13 mouse cellular contexts compared by ENCODE assay signal in the genomic region with DNA sequence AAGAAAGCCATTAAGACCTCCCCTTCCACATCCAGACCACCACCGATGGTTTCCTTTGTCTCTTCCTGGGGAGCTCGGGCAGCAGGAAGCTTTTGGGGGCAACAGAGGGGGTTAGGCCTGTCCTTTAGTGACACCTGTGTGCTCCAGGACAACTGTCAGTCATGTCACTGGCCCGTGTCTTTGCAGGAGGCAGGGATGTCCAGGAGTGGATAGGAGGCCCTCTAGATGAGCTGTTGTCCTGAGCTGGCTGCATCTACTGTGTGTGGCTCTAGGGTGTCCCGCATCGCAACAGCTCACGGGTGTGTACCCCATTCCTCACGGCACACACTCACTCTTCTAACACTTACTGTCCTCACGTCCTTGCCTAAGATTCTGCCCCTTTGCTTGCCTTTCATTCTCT. TPM values are rescaled to one million over a fixed set of nuclear protein-coding genes. Genes with fewer than 3 reads are reported as not detected.
DNase-seq lines count a peak whose midpoint lies in the region; ATAC-seq and TF ChIP-seq lines count a peak whose summit lies in the region.
"Had no signal": no experiment of that assay in that cellular context is flagged by ENCODE, and none has a peak within 500 bp of the region (broad histone marks: within the 10 kb centered on the region; RNA-seq: fewer than 3 reads in every experiment).

No protein-coding gene starts in this region.

- 26% methylated on average over 8 of the region's 8 CpGs for WGBS in bone marrow, adult 2 months
- 26% methylated on average over 8 of the region's 8 CpGs for WGBS in liver, embryonic 13.5 days (ENCODE audit: insufficient replicate concordance)

- TF ChIP-seq POLR2A in bone marrow, adult 2 months (IDR thresholded peaks at IDR 0.05; ENCODE audit: borderline replicate concordance, control insufficient read depth, low read depth, low read length) = no peak

- H3K4me1 ChIP-seq in megakaryocyte, embryonic 14.5 days = peaks cover 75% of the 10 kb centered on the region
- peaks cover 9% of the 10 kb centered on the region; the same call in 1 of the 2 replicates for H3K4me1 ChIP-seq in bone marrow, adult 2 months (ENCODE audit: control insufficient read depth, insufficient read depth, low read length)
- H3K4me1 ChIP-seq in liver, embryonic 13.5 days (replicated peaks) = peaks cover 74% of the 10 kb centered on the region

- peak overlapping the region; percentile 88 for H3K4me2 ChIP-seq in liver, embryonic 13.5 days

- H3K27ac ChIP-seq in bone marrow, adult 2 months (ENCODE audit: control insufficient read depth, insufficient read depth, low read depth, low read length, poor library complexity) = peak overlapping the region; percentile 96
- H3K27ac ChIP-seq in liver, embryonic 13.5 days = peak overlapping the region; percentile 100
- H3K27ac ChIP-seq: layer of hippocampus, adult 2 months had no signal

- peaks cover 20% of the 10 kb centered on the region for H3K36me3 ChIP-seq in megakaryocyte, embryonic 14.5 days (replicated peaks; ENCODE audit: low read length)
- H3K36me3 ChIP-seq in liver, embryonic 13.5 days = peaks cover 23% of the 10 kb centered on the region

- TF ChIP-seq CTCF in bone marrow, adult 2 months (IDR thresholded peaks at IDR 0.05; ENCODE audit: control insufficient read depth, insufficient read depth, low read length) = no peak

- no peaks in the 10 kb centered on the region for H3K27me3 ChIP-seq in megakaryocyte, embryonic 14.5 days (replicated peaks)
- H3K27me3 ChIP-seq in liver, embryonic 13.5 days = no peaks in the 10 kb centered on the region

- H3K9ac ChIP-seq in liver, embryonic 13.5 days = peak overlapping the region; percentile 98

- no peak for ATAC-seq in megakaryocyte, adult 5-6 weeks (ENCODE audit: poor library complexity, severe bottlenecking)
- ATAC-seq in liver, embryonic 13.5 days (ENCODE audit: low read depth) = no peak

- H3K4me3 ChIP-seq in megakaryocyte, embryonic 14.5 days (replicated peaks) = peak overlapping the region; percentile 67
- H3K4me3 ChIP-seq in bone marrow, adult 2 months (replicated peaks; ENCODE audit: control insufficient read depth, low read depth, low read length) = no peak overlapping the region
- peak overlapping the region; percentile 83 for H3K4me3 ChIP-seq in liver, embryonic 13.5 days (replicated peaks)
- H3K4me3 ChIP-seq: layer of hippocampus, adult 2 months had no signal

- no peak for DNase-seq in liver, embryonic 13.5 days
- DNase-seq in thymus, postnatal 14 days = peak; percentile 53
- no peak for DNase-seq in layer of hippocampus, adult 9-10 months (ENCODE audit: low spot score)
- no peak for DNase-seq in frontal cortex, postnatal 36 days (ENCODE audit: low spot score in 2 of 2)
- DNase-seq: cerebellum, adult 8-10 months; heart, adult 11 months; heart, postnatal 14 days had no signal

- H3K9me3 ChIP-seq in megakaryocyte, embryonic 14.5 days = no peaks in the 10 kb centered on the region
- no peaks in the 10 kb centered on the region for H3K9me3 ChIP-seq in liver, embryonic 13.5 days (replicated peaks)

RNA-seq across cellular contexts. Expression of a gene that starts 7.1 kb away (rescaled TPM):
- polyA plus RNA-seq in megakaryocyte, embryonic 14.5 days (2012; ENCODE audit: insufficient read depth, low replicate concordance) = 12.9 and 13.9 TPM in 2 replicates
- 5.4 and 8.0 TPM in 2 replicates for total RNA-seq in megakaryocyte, adult 5-6 weeks (2015)
- total RNA-seq in megakaryocyte, adult 5-6 weeks (2017) = 6.1 and 8.6 TPM in 2 replicates
- 18.0 and 50.9 TPM in 2 replicates for polyA plus RNA-seq in bone marrow, adult 2 months (2011; ENCODE audit: insufficient read depth, insufficient read length, low replicate concordance, missing spikeins)
- polyA plus RNA-seq in liver, embryonic 13.5 days (2015; fragmentation: Nextera tagmentation; extraction: Ambion mirVana) = 2.7 and 3.1 TPM in 2 replicates

RNA-seq across cellular contexts. Expression of a gene that starts 15.9 kb away (rescaled TPM):
- 5.6 and 15.5 TPM in 2 replicates for polyA plus RNA-seq in megakaryocyte, embryonic 14.5 days (2012; ENCODE audit: insufficient read depth, low replicate concordance)
- 200 and 205 TPM in 2 replicates for total RNA-seq in megakaryocyte, adult 5-6 weeks (2015)
- total RNA-seq in megakaryocyte, adult 5-6 weeks (2017) = 58.9 and 59.0 TPM in 2 replicates
- 38.9 and 127 TPM in 2 replicates for polyA plus RNA-seq in bone marrow, adult 2 months (2011; ENCODE audit: insufficient read depth, insufficient read length, low replicate concordance, missing spikeins)
- polyA plus RNA-seq in liver, embryonic 13.5 days (2015; fragmentation: Nextera tagmentation; extraction: Ambion mirVana) = 219 and 233 TPM in 2 replicates

RNA-seq across cellular contexts. Expression of a gene that starts 40.1 kb away (rescaled TPM):
- 30.8 and 297 TPM in 2 replicates for polyA plus RNA-seq in megakaryocyte, embryonic 14.5 days (2012; ENCODE audit: insufficient read depth, low replicate concordance)
- total RNA-seq in megakaryocyte, adult 5-6 weeks (2015) = 284 and 331 TPM in 2 replicates
- total RNA-seq in megakaryocyte, adult 5-6 weeks (2017) = 235 and 273 TPM in 2 replicates
- polyA plus RNA-seq in bone marrow, adult 2 months (2011; ENCODE audit: insufficient read depth, insufficient read length, low replicate concordance, missing spikeins) = 330 and 630 TPM in 2 replicates
- polyA plus RNA-seq in liver, embryonic 13.5 days (2015; fragmentation: Nextera tagmentation; extraction: Ambion mirVana) = 276 and 298 TPM in 2 replicates
- total RNA-seq: adrenal gland, adult 18-20 months; layer of hippocampus, adult 2 months; liver, adult 2 months had no signal
